Mouse (Mus musculus) lung, postnatal 4 days (tissue): ENCODE measurements around the gene Atp8b3.

Experiments used
- DNase-seq, 2 experiments: peaks; one replicate each; pipeline ENCODE4 v3.0.0; 2021

Gene Atp8b3

GRCm38 (mm10) chr10:80538710-80539394, at the start of gene Atp8b3:
TSS of gene Atp8b3 (minus strand) at chr10:80539124.
- peak; percentile 94 for DNase-seq

DNA sequence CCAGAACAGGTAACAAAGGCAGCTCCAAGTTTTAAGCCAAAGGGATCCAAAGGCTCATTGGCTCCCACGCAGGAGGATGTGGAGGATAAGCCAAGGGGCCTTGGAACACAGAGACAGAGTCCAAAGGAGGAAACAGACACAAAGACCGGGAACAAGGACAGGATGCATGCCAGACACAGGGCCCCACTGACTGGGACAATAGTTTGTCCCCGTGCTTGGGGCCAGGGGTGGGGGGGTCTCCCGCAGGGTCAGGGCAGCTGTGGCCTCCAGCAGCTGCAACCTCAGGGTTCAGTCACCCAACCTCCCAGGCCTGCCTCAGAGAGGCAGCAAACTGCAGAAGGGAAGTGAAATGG, 48.4 kb upstream of the Atp8b3 start:
- DNase-seq, result peak; percentile 60 to 82

DNA sequence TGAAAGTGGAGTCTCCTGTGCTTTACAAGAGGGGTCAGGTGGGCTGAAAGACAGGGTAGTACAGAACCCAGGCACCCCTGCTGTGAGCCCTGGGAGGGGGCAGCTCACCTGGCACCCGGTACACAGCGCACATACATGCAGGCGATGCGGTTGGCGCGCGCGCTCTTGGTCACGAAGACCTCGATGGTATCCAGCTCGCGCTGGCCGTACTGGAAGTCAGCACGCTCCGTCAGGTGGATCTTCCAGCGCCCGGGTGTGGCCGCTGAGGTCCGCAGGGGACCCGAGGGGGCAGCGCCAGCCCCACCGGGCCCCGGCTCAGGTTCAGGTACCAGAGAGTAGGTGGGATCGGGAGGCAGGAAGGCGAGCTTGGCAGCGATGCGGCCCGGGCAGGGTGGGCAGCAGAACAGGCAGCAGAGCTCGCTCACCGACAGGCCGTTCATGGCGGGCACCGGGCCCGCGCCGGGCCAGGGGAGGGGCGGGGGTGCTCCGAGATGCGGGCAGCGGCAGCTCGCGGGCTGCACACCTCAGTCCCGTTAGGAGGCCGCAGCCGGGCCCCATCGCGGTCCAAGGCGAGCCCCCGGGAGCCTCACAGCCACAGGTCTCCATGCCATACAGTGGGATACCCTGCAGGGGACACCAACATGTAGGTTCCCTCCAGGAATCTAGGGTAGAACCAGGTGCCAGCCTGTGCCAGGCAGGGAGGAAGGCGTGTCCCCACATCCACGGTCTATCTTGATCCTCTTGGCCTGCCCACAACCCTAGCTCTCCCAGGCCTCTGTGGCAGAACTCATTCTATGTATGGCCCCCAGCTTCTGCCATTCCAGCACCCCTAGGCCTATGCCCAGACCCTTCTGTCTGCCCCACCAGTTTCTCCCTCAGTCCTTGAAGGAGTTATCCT, 47.7 kb upstream of the Atp8b3 start:
- DNase-seq, result no peak

DNA sequence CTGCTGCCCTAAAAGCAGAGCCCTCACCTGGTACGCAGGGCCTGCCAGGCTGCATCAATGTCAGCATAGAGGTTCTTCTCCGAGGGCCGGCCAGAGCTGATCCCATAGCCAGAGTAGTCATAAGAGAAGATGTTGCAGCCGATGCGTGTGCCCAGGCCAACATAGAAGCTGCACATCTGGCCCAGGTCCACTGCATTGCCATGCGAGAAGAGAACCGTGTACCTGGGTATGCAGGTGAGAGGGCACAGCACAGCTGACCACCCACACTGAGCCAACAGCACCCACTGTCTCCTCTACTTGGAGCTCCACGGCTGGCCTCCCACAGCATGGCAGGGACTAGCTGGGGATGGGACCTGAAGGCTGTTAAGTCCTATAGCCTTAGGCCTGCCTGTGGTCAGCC, 46.7 kb upstream of the Atp8b3 start:
- no peak for DNase-seq

- DNase-seq, result no peak
Observed at GRCm38 (mm10) chr10:80584642-80585552, 46.0 kb upstream of the Atp8b3 start.

- no peak for DNase-seq
Observed at GRCm38 (mm10) chr10:80584045-80584488, 45.1 kb upstream of the Atp8b3 start.

DNA sequence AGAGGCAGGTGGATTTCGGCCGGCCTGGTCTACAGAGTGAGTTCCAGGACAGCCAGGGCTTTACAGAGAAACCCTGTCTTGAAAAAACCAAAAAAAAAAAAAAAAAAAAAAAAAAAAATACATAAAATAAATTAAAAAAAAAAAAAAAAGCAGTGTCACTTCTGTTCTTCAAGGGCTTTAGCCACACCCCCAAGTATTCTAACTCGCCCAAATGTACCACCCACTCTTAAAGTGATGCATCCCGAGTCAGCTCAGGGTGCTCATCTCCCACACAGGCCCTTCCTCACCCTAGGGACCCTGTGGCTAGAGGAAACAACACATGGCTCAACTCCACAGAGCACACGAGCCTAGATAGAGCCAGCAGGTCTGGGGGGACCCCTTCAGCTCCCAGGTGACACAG, 44.1 kb upstream of the Atp8b3 start:
- no peak for DNase-seq

DNA sequence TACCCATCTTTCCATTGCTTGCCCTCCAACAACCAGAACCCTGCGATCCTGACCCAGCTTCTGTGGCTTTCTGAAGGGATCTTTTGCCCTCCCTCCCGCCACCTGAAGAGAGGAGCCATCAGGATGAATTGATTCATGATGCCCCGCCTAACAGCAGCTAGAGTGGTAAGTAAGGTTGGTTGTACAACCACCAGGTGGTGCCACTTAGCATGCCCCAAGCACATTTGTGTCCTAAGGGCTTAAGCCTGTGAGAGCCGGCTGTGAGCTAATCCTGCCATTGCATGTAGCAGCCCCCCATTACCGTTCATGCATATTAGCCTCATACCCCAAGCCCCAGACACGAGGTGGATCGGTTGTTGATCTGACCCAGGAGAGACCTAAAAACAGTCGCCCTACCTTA, 40.0 kb upstream of the Atp8b3 start:
- peak; percentile 63 to 78 for DNase-seq

- peak; percentile 90 to 93 for DNase-seq
Observed at GRCm38 (mm10) chr10:80578131-80578750, 39.3 kb upstream of the Atp8b3 start.

DNA sequence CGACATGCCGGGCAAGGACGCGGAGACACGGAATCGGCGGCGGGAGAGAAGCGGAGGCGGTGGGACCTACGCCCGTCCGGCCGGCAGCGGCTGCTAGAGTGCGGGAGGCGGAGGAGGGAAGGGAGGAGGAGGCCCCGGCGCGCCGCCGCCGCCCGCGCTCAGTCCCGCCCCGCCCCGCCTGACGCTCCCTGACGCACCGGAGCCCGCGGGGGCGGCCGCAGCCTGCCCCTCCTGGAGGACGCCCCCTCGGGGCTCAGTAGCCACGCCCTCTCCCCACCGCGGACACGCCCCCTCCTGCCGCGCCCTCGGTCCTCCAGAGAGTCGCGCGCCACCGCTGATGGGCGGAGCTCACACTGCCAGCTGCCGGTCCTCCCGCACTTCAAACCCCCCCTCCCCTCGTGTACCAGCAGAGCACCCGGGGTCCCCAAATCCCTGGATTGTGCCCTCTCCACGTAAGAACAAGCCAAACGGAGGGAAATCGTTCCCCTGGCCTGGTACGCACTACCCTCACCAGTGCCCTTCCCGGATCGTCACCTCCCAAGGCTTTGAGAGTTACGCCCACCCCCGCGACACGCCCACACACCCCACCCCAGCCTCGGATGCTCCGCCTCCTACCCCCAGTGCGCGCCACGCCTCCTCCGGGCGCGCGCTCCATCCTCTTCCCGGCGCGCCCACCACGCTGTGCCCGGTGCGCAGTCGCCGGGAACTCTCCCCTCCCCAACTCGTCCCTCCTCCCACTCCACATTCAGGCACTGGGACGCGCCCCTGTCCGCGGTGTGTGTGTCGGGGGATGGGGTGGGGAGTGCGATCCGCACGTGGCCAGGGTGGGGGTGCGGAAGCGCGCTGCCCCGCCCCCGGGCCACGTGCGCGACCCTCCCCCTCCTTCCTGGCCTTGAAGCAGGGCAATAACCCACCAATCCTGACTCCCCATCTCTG, 38.5 kb upstream of the Atp8b3 start, which contains the start of gene Klf16:
Gene Klf16 (minus strand): TSS at position 127 of the 936 bp plus-strand sequence.
- DNase-seq, result peak; percentile 99

DNA sequence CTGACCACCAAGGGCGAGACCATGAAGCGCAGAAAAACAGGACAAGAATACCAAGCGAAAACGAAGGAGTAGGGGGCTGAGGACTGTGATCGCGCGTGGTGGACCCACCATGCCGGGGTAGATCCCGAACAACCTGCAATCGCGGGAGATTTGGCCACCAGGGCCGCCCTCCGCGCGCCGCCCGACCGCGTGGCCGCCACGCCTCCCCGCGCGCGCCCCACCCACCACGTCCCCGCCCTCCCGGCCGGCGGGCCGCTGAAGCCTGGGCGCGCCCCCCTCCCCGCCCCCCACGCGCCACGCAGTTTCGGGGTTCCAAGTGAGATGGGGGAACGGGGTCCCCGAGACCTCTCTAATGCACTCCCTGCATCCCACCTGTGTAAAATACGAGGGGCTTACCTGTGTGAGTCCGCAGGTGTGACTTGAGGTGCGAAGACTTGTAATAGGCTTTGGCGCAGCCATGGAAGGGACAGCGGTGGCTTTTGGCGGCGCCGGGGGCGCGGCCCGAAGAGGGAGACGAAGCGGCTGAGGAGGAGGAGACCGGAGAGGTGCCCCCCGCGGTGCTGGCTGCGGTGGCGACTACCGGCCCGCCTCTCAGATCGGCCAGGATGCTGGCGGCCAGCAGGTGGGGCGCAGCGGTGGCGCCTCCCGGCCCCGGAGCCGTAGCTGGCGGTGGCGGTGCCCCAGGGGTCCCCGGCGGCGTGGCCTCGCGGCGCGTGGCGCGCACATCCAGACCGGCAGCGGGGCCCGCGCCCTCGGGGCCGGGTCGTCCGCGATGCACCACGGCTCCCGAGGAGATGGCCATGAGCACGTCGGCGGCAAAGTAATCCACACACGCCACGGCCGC, 37.6 kb upstream of the Atp8b3 start:
- peak; percentile 75 to 78 for DNase-seq

DNA sequence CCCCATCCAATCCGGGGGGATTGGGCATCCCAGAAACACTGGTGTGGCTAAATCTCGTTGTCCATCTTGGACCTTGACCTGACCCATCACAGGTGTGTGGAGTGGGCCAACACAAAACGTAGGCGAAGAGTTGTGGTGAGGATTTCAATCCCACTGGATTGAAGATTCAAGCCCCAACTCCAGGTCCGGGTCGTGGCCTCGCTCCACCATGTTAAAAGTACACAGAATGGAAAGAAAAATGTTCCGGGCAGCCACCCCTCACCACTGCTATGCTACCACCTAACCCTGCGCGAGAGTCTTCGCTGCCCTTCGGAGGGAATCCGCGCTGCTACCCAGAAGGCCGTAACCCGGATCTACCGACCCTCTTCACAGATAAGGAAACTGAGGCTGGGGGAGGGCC, 37.0 kb upstream of the Atp8b3 start:
- DNase-seq, result no peak

GRCm38 (mm10) chr10:80574896-80575295, 36.0 kb upstream of the Atp8b3 start:
- no peak for DNase-seq

DNA sequence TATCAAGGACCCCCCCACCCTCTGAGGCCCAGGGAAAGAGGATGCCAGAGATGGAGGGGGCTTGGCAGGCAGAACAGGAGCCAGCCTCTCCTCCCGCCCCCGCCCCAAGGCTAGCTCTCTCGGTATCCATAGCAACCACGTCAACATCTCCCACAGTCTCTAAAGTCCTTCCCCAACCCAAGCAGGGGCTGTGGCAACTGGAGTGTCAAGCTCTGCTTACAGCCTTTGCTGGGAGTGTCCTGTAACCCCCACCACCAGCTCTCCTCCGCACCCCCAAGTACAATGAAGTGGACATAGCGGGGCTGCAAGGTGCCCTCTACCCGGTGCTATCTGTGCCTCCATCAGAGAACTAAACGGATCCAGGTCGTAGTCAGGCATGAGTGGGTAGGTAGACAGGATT, 35.0 kb upstream of the Atp8b3 start:
- no peak for DNase-seq

DNA sequence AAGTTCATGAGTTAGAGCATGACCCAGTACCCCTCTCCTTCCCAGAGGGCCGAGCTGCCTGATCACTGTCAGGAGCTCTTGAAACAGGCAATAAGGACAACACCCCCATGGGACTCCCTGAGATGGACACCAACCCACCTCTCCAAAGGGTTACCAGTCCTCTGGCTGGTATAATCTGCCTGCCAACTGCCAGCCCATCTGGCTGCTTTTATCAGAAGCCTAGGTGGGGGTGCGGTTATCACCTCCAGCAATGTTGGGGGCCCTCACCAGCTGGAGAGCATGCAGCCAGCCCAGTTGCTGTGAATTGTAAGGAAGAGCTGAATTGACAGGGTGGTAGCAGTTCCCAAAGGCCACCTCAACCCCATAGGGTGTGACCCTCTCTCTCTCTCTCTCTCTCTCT, 33.6 kb upstream of the Atp8b3 start:
- DNase-seq, result no peak

DNA sequence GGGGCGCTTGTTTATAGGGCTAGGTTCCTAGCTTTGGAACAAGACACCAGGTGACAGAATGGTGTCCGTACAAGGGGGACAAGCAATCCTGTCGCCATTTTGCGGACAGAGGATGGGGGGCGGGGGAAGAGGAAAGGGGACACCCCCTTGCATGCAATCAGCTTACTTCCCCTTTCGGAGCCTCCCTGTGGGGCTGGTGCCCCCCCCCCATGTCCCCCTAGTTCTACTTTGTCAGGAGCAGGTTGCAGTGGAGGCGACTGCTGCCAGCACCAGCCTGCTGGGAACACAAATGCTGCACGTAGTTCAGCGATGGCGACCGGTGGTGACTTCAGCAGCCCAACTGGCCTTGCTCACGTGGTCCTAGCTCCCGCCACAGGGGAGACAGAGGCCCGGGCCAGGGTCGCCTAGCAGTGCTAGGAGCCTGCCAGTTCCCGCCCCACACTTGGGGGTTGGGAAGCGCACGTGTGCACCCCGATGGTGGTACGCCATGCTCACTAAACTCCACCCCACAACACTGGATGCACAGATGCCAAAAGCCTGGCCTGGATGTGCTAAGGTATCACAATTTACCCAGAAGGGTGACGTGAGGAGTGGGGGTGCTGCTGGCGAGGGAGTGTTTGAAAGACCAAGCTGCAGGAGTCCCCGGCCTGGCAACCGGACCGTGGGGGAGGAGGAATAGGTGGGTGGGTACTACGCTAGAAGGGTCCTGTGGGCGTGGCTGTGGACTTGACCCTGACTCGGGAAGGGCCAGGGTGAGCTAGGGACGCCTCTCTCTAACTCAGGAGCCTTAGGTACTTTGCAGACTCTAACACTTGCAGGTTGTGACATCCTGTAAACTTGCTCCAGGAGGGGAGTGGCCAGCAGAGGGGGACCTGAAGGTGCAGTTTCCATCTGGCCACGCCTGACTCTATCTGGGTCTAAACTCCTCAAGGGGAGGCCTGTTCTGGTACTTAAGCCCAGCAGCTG, 32.2 kb upstream of the Atp8b3 start:
- DNase-seq, result peak; percentile 43 to 53

DNA sequence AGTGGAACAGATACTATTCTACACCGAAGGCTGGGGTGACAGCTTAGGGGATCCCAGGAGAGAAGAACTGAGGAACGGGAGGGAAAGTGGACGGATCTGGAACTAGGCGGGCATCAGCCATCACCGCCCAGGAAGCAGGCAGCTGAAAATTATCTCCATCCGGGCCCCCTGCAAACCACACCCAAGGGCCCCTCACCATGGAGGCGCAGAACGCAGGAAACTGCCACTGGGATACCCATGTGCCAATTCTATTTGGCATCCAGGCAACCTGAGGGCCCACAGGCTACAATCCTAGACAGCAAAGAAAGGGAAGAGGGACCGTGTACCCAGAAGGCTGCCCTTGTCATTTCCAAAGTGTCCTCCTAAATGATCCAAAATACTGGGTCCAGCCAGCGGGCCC, 31.5 kb upstream of the Atp8b3 start:
- DNase-seq, result no peak

- DNase-seq, result peak; percentile 84 to 86
Observed at GRCm38 (mm10) chr10:80569664-80570066, 30.7 kb upstream of the Atp8b3 start.

DNA sequence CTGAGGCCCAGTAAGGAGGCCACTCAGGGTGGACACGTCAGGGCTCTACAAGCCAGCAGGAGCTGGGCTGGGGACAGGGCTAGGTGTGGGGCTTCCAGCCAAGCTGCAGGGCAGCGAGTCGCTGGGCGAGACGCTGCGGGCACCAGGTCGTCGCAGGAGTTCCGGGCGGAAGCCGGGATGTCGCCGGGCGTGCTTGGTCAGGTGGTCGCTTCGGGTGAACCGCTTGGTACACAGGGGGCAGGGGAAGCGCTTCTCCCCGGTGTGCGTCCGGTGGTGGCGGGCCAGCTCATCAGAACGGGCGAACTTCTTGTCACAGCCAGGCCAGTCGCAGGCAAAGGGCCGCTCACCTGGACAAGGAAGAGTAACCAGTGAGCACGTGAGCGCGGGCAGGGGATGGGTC, 30.0 kb upstream of the Atp8b3 start:
- DNase-seq, result no peak
